Mouse (Mus musculus): Measurements from ENCODE around the gene Tcte3. TPM values are rescaled to one million over a fixed set of nuclear protein-coding genes. Genes with fewer than 3 reads are reported as not detected.

Tcte3 gene
- not detected in 2 replicates for polyA plus RNA-seq (2012; rRNA removed; ENCODE audit: low replicate concordance)

DNA sequence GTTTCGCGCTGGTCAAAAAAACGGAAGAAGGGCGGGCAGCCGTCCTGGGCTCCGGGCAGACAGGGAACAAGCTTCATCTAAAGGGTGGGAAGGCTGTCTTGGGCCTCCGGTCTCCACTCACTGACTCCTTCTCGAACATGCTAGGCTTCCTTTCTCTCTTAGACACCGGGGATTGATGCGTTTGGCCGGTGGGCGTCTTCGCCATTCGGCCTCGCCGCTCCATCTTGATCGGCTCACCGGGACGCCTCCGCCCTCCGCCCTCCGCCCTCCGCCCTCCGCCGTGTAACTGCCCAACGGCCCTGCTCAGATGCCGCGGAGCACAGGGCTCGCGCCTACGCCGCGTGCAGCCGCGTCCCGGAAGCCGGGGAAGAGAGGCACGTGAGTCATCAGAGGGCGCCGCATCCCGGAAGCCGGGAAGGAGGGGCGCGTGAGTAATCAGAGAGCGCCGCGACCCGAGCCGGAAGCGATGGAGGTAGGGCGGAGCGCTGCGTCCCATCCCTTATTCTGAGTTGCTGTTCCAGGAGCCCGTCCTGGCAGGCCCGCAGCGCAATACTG, at the start of gene Tcte3, which contains the start of the genes Ermard and Gm3448:
Gene Tcte3, minus strand, starts transcription at position 314 of the 555 bp plus-strand sequence.
Gene Ermard, plus strand, starts transcription at position 34 of the 555 bp plus-strand sequence.
Gene Gm3448, minus strand, starts transcription at position 363 of the 555 bp plus-strand sequence.

DNA sequence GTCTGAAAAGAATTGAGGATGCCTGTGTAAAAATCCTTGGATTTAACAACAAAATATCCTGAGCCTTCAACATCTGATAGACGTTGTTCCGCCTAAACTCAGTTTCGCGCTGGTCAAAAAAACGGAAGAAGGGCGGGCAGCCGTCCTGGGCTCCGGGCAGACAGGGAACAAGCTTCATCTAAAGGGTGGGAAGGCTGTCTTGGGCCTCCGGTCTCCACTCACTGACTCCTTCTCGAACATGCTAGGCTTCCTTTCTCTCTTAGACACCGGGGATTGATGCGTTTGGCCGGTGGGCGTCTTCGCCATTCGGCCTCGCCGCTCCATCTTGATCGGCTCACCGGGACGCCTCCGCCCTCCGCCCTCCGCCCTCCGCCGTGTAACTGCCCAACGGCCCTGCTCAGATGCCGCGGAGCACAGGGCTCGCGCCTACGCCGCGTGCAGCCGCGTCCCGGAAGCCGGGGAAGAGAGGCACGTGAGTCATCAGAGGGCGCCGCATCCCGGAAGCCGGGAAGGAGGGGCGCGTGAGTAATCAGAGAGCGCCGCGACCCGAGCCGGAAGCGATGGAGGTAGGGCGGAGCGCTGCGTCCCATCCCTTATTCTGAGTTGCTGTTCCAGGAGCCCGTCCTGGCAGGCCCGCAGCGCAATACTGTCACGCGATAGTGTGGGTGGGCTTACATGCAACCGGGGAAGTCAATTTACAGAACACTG, 31.4 kb downstream of the Tcte3 start, which contains the start of gene Gm3435:
Gene Gm3435, plus strand, starts transcription at position 471 of the 708 bp plus-strand sequence.

GRCm38 (mm10) chr17:14978362-14979038, 62.8 kb downstream of the Tcte3 start, which contains the start of the genes 9030025P20Rik and Gm3417:
Gene 9030025P20Rik, plus strand, starts transcription at chr17:14978468.
Gene Gm3417, minus strand, starts transcription at chr17:14978790.

Other genes starting within 250 kb of the Tcte3 start
- gene Wdr27, start 98.3 kb downstream of the Tcte3 start, polyA plus RNA-seq (2012; rRNA removed; ENCODE audit: low replicate concordance), result 1.9 and 3.6 TPM in 2 replicates
- gene 1600012H06Rik, start 98.3 kb downstream of the Tcte3 start, polyA plus RNA-seq (2012; rRNA removed; ENCODE audit: low replicate concordance), result 6.9 and 9.9 TPM in 2 replicates
- 3.3 and 3.8 TPM in 2 replicates for gene Phf10, start 80.2 kb downstream of the Tcte3 start, polyA plus RNA-seq (2012; rRNA removed; ENCODE audit: low replicate concordance)
- 2.7 and 3.2 TPM in 2 replicates for gene 9030025P20Rik, start 63.0 kb downstream of the Tcte3 start, polyA plus RNA-seq (2012; rRNA removed; ENCODE audit: low replicate concordance)
- gene Gm3417, start 62.7 kb downstream of the Tcte3 start, polyA plus RNA-seq (2012; rRNA removed; ENCODE audit: low replicate concordance), result 0.28 TPM in 1 of 2 replicates, not detected in the other
- 0.13 TPM in 1 of 2 replicates, not detected in the other for gene Gm3435, start 31.3 kb downstream of the Tcte3 start, polyA plus RNA-seq (2012; rRNA removed; ENCODE audit: low replicate concordance)
- gene Ermard, start 280 bp downstream of the Tcte3 start, polyA plus RNA-seq (2012; rRNA removed; ENCODE audit: low replicate concordance), result 10.6 and 19.9 TPM in 2 replicates
- 0.12 and 0.28 TPM in 2 replicates for gene Gm3448, start within 50 bp of the Tcte3 start, polyA plus RNA-seq (2012; rRNA removed; ENCODE audit: low replicate concordance)

Measured in duodenum, adult 2 months (tissue).